Mouse (Mus musculus) right cerebral cortex, postnatal 14 days (tissue): ENCODE results near the gene Pdzph1.

Source experiments
- DNase-seq: peaks from one replicate; pipeline ENCODE4 v3.0.0; 2022

Gene Pdzph1

GRCm38 (mm10) chr17:58991275-58991674 is at the start of gene Pdzph1:
Gene Pdzph1 (minus strand): TSS chr17:58991375.
- no peak for DNase-seq

GRCm38 (mm10) chr17:59039754-59040153 is 48.6 kb upstream of the Pdzph1 start:
- DNase-seq, result peak; percentile 19

GRCm38 (mm10) chr17:59033445-59033844 is 42.3 kb upstream of the Pdzph1 start:
- DNase-seq, result no peak

- DNase-seq, result no peak
These were observed 35.2 kb upstream of the Pdzph1 start for GRCm38 (mm10) chr17:59026336-59026735.

GRCm38 (mm10) chr17:59024502-59024901 is 33.3 kb upstream of the Pdzph1 start:
- no peak for DNase-seq

GRCm38 (mm10) chr17:59023971-59024370 is 32.8 kb upstream of the Pdzph1 start:
- DNase-seq, result no peak

GRCm38 (mm10) chr17:59018666-59019065 is 27.5 kb upstream of the Pdzph1 start:
- no peak for DNase-seq

- DNase-seq, result peak; percentile 40
These were observed 21.9 kb upstream of the Pdzph1 start, which contains the start of gene Nudt12 for GRCm38 (mm10) chr17:59013091-59013459. Gene Nudt12 (minus strand): TSS chr17:59013372.

- DNase-seq, result no peak
These were observed 21.4 kb upstream of the Pdzph1 start for GRCm38 (mm10) chr17:59012421-59013090.

GRCm38 (mm10) chr17:59011546-59012307 is 20.6 kb upstream of the Pdzph1 start:
- no peak for DNase-seq

GRCm38 (mm10) chr17:58973237-58973636 is 17.9 kb downstream of the Pdzph1 start:
- DNase-seq, result no peak

- peak; percentile 9 for DNase-seq
These were observed 31.3 kb downstream of the Pdzph1 start for GRCm38 (mm10) chr17:58959905-58960304.

GRCm38 (mm10) chr17:58957055-58957454 is 34.1 kb downstream of the Pdzph1 start:
- DNase-seq, result no peak

GRCm38 (mm10) chr17:58943015-58943822 is 48.0 kb downstream of the Pdzph1 start:
- no peak for DNase-seq

GRCm38 (mm10) chr17:58938598-58938997 is 52.6 kb downstream of the Pdzph1 start:
- DNase-seq, result no peak

GRCm38 (mm10) chr17:58937533-58937932 is 53.6 kb downstream of the Pdzph1 start:
- DNase-seq, result no peak

- no peak for DNase-seq
These were observed 58.2 kb downstream of the Pdzph1 start for GRCm38 (mm10) chr17:58932983-58933280.

- no peak for DNase-seq
These were observed 58.7 kb downstream of the Pdzph1 start for GRCm38 (mm10) chr17:58932279-58932982.

GRCm38 (mm10) chr17:58924754-58925546 is 66.2 kb downstream of the Pdzph1 start:
- no peak for DNase-seq

GRCm38 (mm10) chr17:58923901-58924476 is 67.2 kb downstream of the Pdzph1 start:
- DNase-seq, result no peak

GRCm38 (mm10) chr17:58923316-58923866 is 67.8 kb downstream of the Pdzph1 start:
- DNase-seq, result no peak
